Mouse (Mus musculus) ZHBTc4 (cell line): ENCODE data around the gene Cfap100.

ENCODE experiments used
- DNase-seq: peaks from one replicate; pipeline ENCODE4 v3.0.0-alpha.2; 2011; ENCODE audit warnings: low read depth, low spot score

Gene Cfap100

DNA sequence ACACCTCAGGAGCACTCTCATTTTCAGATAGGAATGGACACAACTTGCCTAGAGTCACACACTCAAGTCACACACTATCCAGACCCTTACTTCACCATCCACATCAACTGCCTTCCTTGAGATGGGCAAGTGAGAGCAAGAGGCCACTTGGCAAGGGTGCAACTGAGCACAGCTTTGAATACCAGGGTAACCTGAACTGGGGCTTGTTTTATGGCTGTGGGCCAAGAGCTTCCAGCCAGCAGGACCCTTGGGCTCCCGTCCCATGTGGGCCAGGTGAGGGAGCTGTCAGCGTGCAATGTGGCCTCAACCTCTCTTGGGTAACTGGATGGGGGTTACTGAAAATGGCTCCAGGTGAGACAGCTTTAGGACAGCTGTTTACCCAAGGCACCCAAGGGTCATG lies 28.8 kb upstream of the Cfap100 start:
- DNase-seq, result no peak

DNA sequence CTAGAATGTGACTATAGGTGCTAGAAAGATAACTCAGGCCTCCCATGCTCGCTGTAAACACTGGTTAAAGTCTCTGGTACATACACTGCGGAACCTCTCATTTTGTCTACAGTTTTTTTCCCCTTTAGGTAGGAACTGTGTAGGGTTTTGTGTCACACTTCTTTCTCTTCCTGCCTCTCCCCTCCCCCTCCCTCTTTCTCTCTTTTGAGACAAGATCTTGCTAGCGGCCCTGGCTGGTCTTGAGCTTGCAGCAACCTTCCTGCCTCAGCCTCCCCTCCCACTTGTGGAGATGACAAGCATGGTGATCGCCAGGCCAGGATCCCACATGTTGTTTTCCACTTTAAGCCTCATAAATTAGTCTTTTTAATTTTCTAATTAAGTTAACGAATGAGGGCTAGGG lies 25.2 kb upstream of the Cfap100 start:
- DNase-seq, result peak; percentile 54

DNA sequence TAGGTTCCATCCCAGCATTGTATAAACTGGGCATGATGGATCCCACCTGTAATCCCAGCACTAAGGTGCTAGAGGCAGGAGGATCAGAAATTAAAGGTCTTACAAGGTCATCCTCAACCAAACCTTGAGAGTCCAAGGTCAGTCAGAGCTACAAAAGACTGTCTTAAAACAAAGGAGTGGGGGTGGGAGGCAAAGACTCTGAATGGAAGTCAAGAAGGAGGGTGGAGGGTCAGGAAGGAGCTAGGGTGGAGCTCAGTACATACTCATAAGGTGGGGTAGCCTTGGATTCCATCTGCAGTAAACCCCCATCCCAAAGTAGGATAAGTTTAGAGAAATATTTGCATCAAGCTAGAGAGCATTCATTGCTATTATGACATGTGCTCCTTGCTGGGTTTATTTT lies 24.0 kb upstream of the Cfap100 start:
- DNase-seq, result peak; percentile 78

DNA sequence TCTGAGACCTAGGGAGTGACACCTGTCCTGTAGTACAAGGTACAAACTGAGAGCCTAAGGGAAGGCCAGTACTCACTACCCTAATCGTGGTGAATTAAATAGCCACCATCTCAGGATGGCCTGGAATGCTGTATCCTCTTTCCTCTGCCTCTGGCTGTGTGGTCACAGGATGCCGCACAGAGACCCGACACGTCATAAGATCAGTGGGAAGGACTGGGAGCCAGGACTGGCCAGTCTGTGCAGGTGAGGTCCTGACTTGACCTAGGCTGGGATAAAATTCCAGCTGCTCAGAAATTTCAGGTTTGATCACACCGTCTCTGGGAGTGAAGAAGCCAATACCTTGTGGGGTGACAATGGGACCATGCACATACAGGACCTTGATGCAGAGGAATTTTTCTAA lies 22.9 kb upstream of the Cfap100 start:
- DNase-seq, result no peak

DNA sequence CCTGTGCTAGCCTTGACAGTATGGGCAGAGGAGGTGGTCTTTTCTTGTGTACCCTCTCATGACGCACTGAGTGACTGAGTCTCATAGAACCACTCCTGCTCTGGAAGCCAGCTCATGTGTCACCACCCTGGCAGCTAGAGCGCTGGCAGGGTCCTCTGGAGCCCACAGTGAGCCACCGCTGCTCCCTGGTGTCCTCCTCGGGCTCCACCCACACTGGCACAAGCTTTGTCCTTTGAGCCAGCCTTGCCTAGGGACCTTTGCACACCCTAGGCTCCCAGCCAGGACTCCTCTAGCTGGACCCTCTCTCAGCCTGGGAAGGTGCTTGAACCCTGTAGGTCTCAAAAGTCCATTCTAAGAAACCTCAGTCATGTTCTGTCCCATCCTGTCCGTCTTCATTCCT lies 22.1 kb upstream of the Cfap100 start:
- no peak for DNase-seq

DNA sequence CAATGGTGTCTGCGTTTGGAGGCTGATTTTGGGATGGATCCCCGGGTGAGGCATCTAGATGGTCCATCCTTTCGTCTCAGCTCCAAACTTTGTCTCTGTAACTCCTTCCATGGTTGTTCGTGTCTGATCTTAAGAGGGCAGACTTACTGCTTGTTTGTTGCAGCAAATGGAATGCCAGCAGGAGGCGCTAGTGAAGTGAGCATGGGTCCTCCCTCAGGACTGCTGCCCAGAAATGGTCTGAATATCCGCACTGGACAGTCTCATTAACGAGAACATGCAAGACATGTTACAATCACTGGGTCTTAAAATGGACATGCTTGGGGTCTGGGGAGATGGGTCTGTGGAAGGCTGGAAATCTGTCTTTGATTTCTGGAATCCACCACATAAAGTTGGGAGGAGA lies 21.6 kb upstream of the Cfap100 start:
- peak; percentile 76 for DNase-seq

DNA sequence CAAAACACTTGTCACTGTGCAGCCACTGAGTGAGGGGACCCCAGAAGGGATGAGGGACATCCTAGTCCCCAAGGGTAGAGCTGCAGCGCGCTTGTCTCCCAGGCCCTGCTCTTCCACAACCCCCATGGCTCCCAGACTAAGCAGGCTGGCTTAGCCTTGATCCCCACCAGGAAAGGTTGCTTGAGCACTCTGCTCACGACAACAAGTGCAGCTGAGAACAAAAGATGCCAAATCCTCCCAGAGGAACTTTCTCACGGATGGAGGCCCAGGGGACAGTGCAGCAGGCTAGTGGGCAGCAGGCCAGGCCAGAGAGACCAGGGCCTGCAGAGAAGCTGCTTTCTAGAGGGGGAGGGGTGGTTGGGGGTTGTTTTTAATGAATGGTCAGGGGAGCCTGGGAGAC lies 18.3 kb upstream of the Cfap100 start:
- DNase-seq, result no peak

DNA sequence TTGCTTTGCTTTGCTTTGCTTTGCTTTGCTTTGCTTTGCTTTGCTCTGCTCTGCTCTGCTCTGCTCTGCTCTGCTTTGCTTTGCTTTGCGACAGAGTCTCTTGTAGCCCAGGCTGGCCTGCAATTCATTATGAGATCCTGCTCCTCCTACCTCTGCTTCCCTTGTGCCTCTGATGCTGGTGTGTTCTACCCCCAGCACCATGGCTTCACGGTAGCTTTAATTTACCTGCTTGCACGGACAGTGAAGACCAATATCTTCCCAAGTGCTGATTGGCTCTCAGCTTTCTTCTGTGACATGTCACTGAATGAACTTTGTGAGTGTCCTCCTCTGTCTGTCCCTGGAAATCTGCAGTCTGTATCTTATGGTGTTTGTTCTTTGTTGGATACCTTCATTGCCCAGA lies 8.4 kb upstream of the Cfap100 start:
- peak; percentile 51 for DNase-seq

DNA sequence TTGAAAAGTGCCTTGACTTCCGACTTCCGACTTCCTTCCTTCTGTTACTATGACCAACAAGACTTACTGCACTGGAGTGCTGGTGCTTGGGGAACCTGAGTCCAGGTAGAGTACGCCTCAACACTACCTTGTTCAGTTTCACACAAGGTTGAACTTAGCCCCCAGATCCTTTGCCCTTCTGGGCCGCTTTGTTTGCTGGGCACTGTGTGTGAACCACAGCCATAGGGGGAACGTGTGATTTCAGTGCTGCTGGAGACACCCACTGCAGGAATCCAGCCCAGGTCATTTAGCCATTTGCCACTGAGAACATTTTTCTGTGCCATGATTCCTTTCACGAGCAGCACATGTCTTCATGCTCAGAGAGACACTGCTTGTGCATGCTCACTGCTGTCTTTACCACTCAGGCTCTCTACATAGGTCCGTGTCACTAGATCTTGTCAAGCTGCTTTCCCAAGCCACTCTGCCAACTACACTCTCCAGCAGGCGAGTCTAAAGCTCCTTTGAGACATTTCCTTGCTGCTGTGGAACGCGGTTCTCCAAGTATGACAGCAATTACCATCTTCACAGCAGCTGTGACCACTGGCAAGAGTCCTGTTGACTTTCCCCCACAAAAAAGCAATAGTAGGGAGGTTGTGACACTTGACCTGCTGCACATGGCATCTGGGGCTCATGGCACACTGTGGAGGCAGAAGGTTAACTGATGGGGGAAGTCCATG lies 7.8 kb upstream of the Cfap100 start:
- DNase-seq, result no peak

DNA sequence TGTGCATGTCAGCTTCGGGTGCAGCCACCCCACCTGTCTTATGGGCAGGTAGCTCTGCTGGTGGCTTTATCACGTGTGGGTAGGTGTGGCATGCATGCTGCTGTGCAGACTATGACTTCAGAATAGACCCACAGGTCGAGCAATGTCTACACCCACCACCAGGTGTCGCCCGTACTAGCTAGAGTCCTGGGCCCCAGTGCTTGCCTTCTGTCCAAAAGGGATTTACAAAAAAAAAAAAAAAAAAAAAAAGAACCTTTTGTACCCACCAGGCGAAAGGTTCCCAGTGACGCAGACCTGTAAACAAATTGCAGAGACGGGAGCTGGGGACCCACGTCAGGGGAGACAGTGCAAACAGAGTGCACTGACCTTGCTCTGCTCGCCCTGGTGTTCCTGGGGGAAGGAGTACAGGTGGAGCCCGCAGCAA lies 6.6 kb upstream of the Cfap100 start:
- DNase-seq, result peak; percentile 94

DNA sequence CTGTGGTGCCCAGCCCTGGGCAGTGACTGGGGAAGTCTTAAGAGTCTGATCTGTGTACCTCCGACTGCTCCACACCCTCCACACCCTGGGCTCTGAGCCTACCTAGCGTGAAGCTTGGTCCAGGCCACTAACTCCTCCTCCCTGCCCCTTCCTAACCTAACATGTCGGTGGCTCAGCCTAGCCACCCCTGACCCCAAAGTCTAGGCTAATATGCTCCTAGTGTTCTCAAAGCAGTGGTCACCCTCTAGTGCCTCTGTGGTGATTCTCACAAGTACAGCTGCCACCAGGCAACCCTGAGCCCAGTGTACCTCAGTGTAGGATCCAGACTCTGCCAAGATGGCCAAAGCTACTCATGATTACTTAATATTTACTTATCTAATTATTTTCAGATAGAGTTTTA lies 6.1 kb upstream of the Cfap100 start:
- no peak for DNase-seq

DNA sequence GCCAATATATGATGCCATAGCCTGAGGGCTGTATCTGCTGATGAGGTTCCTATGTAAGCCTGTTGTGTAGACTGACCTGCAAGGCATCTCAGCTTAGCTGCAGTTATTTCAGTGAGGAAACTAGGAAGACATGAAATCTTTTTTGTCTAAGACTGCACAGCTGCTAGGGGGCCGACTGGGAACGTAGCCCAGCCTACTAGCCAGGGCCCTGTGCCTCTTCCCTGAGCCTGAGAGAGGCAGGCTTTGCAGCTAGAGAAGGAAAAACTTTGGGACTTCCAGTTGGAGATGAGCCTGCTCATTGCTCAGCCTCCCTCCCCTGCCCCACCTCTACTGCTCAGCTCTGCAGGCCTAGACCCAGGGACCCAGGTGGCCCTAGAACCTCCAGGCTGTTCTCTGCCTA lies 2.9 kb upstream of the Cfap100 start:
- DNase-seq, result no peak

DNA sequence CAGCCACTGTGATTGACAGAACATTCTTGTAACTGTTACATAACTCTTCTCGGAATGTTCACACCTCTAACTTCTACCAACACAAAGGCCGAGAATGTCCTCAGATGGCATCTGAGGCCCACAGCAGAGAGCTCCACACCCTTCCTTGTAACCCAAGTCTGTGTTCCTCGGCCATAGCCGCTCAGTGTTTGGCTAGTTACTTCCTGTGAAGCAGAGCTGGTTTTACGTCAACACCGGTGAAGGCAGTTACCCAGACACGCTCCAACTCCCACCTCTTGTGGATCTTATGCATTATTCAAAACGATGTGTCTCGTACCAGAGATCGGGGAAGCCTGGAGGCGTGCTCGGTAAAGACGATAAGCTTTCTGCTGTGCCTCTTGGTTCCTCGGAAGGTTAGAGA lies 1.3 kb upstream of the Cfap100 start:
- DNase-seq, result no peak

DNA sequence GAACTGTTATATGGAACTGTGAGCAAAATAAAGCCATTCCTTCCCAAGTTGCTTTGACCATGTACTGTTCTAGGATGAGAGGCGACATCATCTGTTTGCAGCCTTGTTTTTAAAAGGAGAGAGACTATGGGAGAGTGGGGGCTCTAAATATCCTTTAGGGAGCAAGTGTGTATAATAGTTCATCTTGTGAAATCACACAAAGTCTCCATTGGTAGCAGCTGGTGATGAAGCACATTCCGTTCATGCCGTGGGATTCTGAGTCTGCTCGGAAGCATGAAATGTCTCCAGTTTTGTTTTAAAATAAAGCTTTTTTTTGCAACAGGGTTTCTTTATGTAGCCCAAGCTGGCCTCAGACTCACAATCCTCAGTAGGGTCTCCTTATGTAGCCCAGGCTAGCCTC lies 2.6 kb downstream of the Cfap100 start:
- DNase-seq, result no peak

DNA sequence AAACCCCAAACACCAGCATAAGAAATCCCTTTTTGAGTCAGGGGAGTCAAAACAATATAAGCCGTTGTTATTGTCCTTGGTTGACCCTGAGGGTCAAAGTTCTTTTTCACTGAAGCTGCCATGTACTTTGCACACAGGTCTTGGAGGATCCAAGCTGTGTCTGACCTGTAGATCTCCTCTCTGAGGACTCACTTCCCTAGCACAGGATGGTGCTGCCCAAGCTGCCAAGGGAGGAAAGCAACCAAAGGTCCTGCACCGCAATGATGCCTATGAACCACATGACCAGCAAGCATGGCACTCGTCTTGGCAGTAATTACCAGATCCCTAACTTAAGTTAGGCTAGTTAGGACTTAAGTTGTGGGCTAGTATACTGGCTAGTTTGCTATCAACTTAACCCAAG lies 3.2 kb downstream of the Cfap100 start:
- no peak for DNase-seq

DNA sequence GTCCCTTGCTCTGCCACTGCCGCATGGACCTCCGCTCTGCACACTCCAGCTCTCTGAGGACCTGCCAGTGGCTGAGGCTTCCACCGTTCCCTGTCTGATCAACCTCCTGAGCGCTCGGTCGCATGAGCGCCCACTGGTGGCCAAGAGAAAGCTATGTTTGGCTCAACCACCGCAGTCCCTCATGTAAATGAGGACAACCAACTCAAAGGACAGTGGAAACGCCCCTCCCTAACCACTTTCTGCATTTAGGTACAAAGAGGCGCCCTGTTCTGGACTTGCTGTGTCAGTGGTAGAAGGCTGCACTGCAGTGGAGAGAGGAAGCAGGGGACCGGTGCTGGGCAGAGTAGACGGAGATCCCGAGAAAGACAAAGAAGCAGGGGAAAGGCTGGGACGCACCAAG lies 6.0 kb downstream of the Cfap100 start:
- peak; percentile 97 for DNase-seq

DNA sequence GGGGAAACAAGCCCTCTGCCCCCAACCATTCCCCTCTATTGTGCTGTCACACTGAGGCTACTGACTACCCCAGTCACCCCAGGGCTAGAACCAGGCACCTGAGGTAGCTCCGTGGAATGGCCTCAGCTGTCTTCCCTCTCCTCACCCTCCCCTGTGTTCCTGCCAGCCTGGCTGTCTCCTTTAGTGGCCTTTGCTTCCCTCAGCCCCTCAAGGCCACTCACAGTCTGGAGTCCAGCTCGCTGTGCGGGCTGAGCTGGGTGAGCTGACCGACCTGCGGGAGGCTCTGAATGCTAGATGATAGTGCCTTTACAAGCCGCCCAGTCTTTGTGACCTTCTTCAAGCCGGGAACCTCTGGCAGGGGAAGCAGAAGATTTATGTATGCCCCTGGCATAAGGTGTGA lies 16.7 kb downstream of the Cfap100 start:
- DNase-seq, result no peak

DNA sequence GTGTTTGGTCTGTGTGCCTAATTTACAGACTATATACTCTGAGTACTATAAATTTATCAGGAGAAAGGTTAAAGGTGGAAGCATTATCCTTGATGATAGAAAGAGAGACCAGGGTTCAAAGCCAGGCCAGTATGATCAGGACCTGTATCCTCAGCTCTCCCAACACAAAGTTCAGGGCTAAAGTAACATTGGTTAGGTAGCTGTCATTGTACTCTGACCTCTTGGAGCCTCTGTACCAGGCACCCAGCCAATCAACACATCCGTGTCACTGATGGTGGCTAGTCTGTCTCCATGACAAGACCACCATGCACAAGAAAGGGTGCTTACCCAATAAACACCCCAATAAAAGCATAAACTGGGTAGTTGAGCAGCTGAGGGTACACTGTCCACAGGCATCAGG lies 17.6 kb downstream of the Cfap100 start:
- no peak for DNase-seq

DNA sequence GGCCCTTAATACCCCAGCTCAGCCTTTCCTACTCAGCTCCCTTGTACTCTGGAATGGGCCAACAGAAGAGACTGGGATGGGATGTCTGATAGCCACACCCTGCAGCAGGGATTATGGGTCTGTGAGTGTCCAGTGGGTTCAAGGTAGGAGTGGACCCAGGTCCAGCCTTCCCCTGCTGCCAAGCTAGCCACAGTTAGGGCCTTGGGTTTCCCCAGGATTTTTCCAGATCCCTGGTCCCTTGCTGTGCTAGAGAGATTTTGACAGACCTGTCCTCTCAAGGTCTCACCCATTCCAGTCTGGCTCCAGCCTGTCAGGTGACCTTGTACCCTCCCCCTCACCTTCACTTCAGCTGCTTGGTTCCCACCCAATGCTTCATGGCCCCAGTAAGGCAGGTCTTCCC lies 20.0 kb downstream of the Cfap100 start:
- peak; percentile 44 for DNase-seq

DNA sequence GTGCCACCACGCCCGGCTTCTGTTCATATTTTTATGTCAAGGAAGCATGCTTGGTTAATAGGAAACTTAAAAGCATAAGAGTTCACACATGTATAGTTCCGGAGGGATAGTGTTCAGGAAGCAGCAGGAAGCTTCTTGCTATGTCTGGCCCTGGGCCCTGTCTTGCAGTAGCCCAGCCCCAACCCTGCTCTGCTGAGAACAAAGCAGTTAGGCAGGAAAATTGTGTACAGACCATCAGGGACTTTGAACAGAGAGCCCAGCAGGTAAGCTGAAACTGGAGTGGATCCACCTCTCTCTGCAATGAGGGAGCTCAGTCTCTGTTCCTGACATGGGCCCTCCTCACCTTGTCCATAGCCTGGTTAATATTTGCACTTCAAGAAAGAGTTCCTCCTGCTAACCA lies 31.3 kb downstream of the Cfap100 start:
- no peak for DNase-seq

DNA sequence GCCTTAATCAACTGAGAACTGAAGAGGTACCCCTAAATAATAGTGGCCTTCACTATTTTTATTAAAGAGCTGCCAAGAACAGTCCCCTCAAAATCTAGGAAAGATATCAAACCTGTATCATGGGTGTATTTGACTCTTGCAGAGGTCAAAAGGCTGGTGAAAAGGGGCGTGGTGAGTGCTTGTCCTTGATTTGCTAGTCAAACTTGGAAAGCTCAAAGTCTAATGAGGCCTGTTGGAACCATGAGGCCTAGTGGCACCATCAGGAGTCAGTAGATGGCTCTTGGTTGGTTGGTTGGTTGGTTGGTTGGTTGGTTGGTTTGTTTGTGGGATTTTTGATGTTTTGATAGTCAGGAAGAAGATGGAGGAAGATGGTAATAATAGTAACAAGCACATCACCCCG lies 32.8 kb downstream of the Cfap100 start:
- no peak for DNase-seq

DNA sequence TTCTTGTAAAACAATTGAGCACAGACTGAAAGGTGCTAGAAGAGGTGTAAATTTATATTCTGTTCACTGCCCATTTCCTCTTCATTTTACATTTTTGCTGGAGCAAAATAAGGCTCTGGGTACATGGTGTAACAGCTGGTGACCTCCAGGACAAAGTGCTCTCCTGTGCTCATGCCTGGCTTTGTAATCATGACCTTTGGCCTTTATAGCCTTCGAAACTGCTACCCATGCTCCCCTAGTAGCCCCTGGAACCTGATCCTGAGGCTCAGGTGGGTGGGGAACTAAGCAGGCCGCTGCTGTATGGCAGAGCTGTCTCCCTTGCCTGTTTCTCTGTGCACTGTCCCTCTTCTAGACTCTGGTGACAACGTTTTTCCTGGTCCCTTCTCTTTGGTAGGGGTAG lies 34.6 kb downstream of the Cfap100 start:
- DNase-seq, result no peak

DNA sequence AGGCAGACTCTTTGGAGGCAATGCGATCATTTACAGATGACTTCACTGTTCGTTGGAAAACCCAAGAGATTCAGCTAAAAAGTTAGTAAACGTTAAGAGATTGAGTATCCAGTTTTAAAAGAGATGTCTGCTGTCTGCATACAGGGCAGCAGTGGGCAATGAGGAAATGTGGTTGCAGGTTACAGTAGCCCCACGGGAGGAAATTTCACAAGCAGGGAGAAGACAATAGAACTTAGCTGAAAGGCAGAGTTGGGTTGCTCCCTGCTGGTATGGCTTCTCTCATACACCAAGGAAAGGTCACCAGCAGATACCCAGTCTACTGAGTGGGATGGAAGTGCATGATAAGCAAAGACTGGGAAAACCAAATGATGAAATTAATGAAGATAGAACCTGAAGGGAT lies 38.0 kb downstream of the Cfap100 start:
- DNase-seq, result no peak

DNA sequence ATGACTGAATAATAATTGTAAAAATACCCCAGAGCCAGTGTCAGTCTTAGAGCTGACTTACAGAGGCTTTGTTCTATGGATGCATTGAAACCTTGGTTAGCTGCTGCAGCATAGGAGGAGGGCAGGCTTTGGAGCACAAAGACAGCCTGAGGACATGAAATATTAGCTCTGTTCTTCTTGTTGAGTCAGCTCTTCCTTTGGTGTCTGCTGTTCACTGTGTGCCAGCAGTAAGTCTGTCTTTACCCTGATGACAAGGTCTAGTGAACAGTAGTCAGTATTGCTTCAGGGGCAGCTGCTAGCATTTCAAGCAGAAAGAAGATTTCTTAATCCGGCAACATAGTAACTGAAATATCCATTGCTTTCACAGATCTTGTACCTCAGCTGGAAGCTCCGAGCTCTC lies 47.1 kb downstream of the Cfap100 start:
- DNase-seq, result no peak
